Mouse (Mus musculus): ENCODE data around the gene Isl2.

DNA sequence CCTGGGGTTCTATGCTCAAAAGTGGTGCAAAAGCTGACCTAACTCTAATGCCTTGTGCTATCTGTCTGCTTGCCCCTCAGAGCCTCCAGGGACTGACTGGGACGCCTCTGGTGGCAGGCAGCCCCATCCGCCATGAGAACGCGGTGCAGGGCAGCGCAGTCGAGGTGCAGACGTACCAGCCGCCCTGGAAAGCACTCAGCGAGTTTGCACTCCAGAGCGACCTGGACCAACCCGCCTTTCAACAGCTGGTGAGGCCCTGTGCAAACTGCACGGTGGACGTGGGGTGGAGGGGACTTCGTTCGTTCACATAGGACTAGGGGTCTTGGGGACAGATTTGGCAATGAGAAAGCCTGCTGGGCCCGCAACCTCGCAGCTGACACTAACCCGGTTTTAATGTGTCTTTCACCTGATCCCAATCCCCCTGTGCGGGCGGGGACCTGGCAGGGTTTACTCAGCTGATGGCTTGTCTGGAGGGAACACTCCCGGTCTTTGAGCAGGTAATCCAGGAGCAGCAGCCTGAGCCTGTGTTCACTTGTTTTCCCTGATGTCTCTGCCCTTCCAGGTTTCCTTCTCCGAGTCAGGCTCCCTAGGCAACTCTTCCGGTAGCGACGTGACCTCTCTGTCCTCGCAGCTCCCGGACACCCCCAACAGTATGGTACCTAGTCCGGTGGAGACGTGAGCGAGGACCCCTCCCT is 6.5 kb downstream of the Isl2 start:
- TF ChIP-seq USF1 (IDR thresholded peaks at IDR 0.05; ENCODE audit: low read depth) (no peak), CTCF (IDR thresholded peaks at IDR 0.05; ENCODE audit: control insufficient read depth, insufficient read depth, insufficient read length) (no peak), MYOG (IDR thresholded peaks at IDR 0.05; ENCODE audit: control insufficient read depth, extremely low read depth, insufficient read length) (no peak)
